Mouse (Mus musculus): Measurements from ENCODE around the gene 2310079G19Rik.

2310079G19Rik gene

GRCm38 (mm10) chr16:88627566-88627965 is at the start of gene 2310079G19Rik:
2310079G19Rik (minus strand) TSS chr16:88627666.
- DNase-seq, result no peak

GRCm38 (mm10) chr16:88671571-88671970 is 44.1 kb upstream of the 2310079G19Rik start, which contains the start of gene Krtap27-1:
Krtap27-1 (minus strand) TSS chr16:88671671.
- no peak for DNase-seq

GRCm38 (mm10) chr16:88657426-88657825 is 30.0 kb upstream of the 2310079G19Rik start:
- no peak for DNase-seq

DNA sequence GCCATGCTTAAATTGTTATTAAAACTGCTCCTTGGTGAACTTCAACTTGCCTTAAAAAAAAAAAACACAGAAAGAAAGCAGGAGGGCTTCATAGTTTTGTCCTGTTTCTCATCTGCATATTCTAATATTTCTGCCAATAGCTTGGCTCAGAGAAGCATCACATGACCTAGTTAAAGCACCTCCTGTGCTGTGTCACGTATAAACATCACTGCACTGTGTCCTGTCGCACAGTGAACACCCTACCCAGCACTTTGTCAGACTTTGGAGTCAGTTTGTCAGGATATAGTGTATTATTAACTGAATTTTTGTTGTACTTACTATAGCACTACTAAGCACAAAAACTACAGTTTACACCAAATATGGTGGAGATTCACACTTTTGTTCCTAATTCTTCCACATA is 24.5 kb upstream of the 2310079G19Rik start:
- DNase-seq, result no peak

- no peak for DNase-seq
These were observed 23.6 kb upstream of the 2310079G19Rik start for GRCm38 (mm10) chr16:88651082-88651481.

DNA sequence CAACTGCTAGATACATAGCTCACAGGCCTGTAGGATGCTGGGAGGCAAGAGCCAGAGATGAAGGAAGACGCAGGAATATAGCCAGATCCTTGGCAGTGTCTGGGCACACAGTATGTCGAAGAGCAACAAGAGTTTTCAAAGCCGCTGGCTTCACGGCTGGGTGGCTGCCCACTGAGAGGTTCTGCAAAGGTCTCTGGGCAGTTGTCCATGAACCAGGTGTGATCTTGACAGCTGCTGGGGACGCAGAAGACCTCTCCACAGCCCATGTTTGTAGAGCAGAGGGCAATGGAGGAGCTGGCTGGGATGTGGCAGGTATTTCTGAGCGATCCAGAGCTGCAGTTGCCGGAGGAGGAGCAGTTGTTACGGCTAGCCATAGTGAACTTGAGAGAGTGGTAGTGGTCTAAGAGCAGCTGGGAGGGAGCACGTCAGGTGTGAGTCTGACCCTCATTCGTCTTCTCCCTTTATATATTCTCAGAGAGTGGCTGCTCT is 19.9 kb upstream of the 2310079G19Rik start, which contains the start of gene Krtap26-1:
Gene Krtap26-1 (minus strand): TSS at position 439 of the 489 bp plus-strand sequence.
- no peak for DNase-seq

GRCm38 (mm10) chr16:88646366-88647111 is 19.1 kb upstream of the 2310079G19Rik start:
- no peak for DNase-seq

DNA sequence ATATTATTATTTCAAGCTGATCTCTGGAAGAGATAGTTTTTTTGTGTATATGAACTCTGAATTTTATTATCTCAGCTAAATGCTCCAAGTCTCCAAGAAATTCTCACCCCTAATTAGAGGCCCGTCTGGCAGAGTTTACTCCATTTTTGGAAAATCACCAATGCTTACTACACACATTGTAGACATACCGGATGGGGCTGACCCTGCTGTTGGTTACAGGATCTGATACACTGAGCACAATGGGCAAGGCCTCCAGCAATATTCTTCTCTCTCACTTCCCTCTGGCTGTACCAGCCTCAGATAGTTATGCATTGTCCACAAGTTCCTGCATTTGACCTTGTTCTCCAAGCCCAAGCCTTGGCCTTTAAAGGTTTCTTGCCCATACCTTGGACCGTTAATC is 12.6 kb upstream of the 2310079G19Rik start:
- no peak for DNase-seq

- DNase-seq, result no peak
These were observed 7.7 kb upstream of the 2310079G19Rik start for GRCm38 (mm10) chr16:88635142-88635541.

DNA sequence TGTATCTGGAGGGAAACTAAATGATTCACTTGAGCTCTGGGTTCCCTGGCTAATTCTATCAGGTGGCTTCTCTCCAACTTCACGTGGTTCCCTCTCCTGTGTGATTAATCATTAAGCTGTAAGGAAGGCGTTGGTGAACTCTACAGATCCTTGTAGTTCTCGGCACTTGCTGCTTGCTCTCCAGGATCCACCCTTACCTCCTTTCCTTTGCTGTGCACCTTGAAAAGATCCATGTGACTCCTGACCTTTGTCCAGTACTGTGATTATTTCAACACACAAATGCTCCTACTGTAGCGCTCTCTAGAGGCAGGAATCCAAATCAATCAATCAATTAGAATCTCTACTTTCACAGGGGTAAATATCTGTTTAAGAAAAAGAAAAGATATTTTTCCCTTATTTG is 4.0 kb upstream of the 2310079G19Rik start:
- DNase-seq, result no peak

DNA sequence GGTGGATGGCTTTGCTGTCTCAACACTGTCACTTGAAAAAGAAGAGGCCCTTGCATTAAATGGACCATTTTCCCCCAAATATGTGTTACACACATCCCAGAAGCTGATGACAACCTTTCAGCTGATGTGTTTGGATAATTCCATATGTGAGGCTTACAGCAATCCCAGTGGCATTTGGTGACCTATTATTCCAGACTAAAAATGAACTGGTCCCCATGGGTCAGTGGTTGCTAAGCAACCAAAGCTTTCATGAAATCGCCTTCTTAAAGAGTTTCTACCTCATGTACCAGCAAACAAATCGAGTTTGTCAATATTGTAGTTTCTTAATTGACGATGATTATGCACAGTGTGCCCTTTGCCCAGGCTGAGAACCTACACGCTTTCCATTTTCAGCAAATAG is 14.8 kb downstream of the 2310079G19Rik start:
- no peak for DNase-seq

- no peak for DNase-seq
These were observed 15.5 kb downstream of the 2310079G19Rik start, which contains the start of gene Krtap24-1 for GRCm38 (mm10) chr16:88611922-88612321. Krtap24-1 (minus strand) TSS chr16:88612279.

GRCm38 (mm10) chr16:88604570-88604969 is 22.9 kb downstream of the 2310079G19Rik start:
- DNase-seq, result no peak

GRCm38 (mm10) chr16:88602464-88602863 is 25.0 kb downstream of the 2310079G19Rik start:
- DNase-seq, result no peak

- no peak for DNase-seq
These were observed 27.2 kb downstream of the 2310079G19Rik start for GRCm38 (mm10) chr16:88600303-88600702.

- no peak for DNase-seq
These were observed 27.8 kb downstream of the 2310079G19Rik start for GRCm38 (mm10) chr16:88599504-88600237.

GRCm38 (mm10) chr16:88592758-88593157 is 34.7 kb downstream of the 2310079G19Rik start:
- no peak for DNase-seq

DNA sequence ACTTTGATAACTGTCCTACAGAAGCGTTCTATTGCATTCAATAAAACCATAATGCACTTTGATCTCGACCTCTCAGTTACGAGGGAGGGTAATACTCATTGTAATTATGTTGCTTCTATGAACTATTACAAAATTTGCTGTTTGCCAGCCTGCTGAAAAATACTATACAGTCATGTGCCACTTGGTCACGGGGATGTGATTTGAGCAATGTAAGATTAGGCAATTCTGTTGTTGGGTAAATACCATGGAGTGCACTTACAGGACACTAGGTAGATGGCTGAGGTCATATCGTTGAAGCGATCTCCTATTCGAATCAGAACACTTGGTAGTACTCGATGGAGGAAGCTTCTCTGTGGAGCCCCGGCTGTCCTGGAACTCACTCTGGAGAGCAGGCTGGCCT is 44.1 kb downstream of the 2310079G19Rik start:
- no peak for DNase-seq

All from cerebellum, adult 9-11 months (tissue).